Mouse (Mus musculus) erythroblast, embryonic 14.5 days (primary cell): ENCODE measurements around the gene Eddm3b.

ENCODE experiments used
- GATA1 ChIP-seq: IDR thresholded peaks from 2 replicates; pipeline ENCODE4 v1.6.1; 2012; ENCODE audit warnings: low read length, inconsistent platforms, mixed read lengths
- TAL1 ChIP-seq: IDR thresholded peaks from 3 replicates; pipeline ENCODE4 v1.6.1; 2012; ENCODE audit warnings: low read length, inconsistent platforms, mixed read lengths

DNA sequence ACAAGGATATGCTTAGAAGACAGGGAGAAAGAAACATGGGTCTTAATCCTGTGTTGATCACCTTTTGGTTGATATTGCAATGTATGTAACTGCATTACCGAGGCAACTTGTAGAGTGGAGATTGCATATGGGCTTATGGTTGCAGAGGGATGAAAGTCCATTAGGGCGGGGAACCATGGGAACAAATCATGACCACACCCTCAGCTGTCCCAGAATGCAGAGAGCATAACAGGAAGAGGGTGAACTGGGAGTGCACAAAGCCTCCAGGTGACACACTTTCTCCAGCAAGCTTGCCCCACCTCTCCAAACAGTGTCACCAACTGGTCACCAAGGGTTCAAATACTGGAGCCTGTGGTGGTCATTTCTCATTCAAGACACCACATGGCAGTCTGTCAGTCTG is 33.2 kb upstream of the Eddm3b start:
- TF ChIP-seq GATA1, result no peak
- no peak for TF ChIP-seq TAL1
